Mouse (Mus musculus) liver, embryonic 14.5 days (tissue): ENCODE data around the gene Egln1.

ENCODE experiments used
- CTCF ChIP-seq: IDR thresholded peaks from 2 replicates; pipeline ENCODE4 v1.5.1; 2016; ENCODE audit warnings: antibody characterized with exemption, low read depth, control low read depth
- EP300 ChIP-seq: IDR thresholded peaks from 2 replicates; pipeline ENCODE4 v1.6.1; 2016; ENCODE audit warnings: antibody characterized with exemption, low read depth

- TF ChIP-seq CTCF = no peak
- no peak for TF ChIP-seq EP300
These were observed 70.1 kb downstream of the Egln1 start for GRCm38 (mm10) chr8:124878946-124879526.
